Mouse (Mus musculus) bone marrow macrophage, adult 2 months (primary cell): Measurements from ENCODE around the gene Ift122. TPM values are rescaled to one million over a fixed set of nuclear protein-coding genes. Genes with fewer than 3 reads are reported as not detected.
"Not testable (repeated sequence)": the region's sequence is repeated elsewhere in the genome, so short reads cannot be mapped to it uniquely, and the experiment has no call there.

Experiments
- H3K27ac ChIP-seq: 2 replicates; pipeline ENCODE4 v1.5.1; 2012; ENCODE audit warnings: low read depth, low read length; ENCODE audit not compliant: insufficient read depth
- H3K4me1 ChIP-seq: 2 replicates; pipeline ENCODE4 v1.6.1; 2012; ENCODE audit warnings: low read length; ENCODE audit not compliant: control insufficient read depth, insufficient read depth
- H3K4me3 ChIP-seq: 2 replicates; pipeline ENCODE4 v1.5.1; 2012; ENCODE audit warnings: mild to moderate bottlenecking, low read length, moderate library complexity; ENCODE audit not compliant: insufficient read depth
- CTCF ChIP-seq: IDR thresholded peaks from 2 replicates; pipeline ENCODE4 v1.5.1; 2012; ENCODE audit warnings: low read depth, mild to moderate bottlenecking, low read length, moderate library complexity
- POLR2A ChIP-seq: IDR thresholded peaks from 2 replicates; pipeline ENCODE4 v1.6.1; 2012; ENCODE audit warnings: mild to moderate bottlenecking, low read depth, low read length, borderline replicate concordance
- polyA plus RNA-seq: library from polyadenylated mRNA; stranded (reverse); fragments of >200 nt; gene quantifications from 2 replicates; pipeline ENCODE4 v1.2.4, GENCODE M21; 2012; ENCODE audit not compliant: missing spikeins, insufficient read depth, insufficient read length

Gene Ift122
- polyA plus RNA-seq, 1 experiment = 9.3 TPM

GRCm38 (mm10) chr6:115863340-115863841 lies 10.1 kb downstream of the Ift122 start:
- Histone ChIP-seq H3K4me1 (peaks cover 2% of the 10 kb centered on the region; the same call in 1 of the 2 replicates), H3K27ac (no peak overlapping the region), H3K4me3 (no peak overlapping the region)
- TF ChIP-seq POLR2A (no peak), CTCF (no peak)

GRCm38 (mm10) chr6:115865246-115865645 lies 12.0 kb downstream of the Ift122 start:
- Histone ChIP-seq H3K4me1 (no peaks in the 10 kb centered on the region), H3K27ac (no peak overlapping the region), H3K4me3 (no peak overlapping the region)
- TF ChIP-seq CTCF (no peak), POLR2A (no peak)

GRCm38 (mm10) chr6:115867157-115867556 lies 13.9 kb downstream of the Ift122 start:
- H3K4me1 ChIP-seq, H3K4me3 ChIP-seq, H3K27ac ChIP-seq: not testable (repeated sequence)

GRCm38 (mm10) chr6:115871318-115871717 lies 18.0 kb downstream of the Ift122 start:
- not testable (repeated sequence) for H3K27ac ChIP-seq, H3K4me1 ChIP-seq, H3K4me3 ChIP-seq

- TF ChIP-seq POLR2A = no peak
- TF ChIP-seq CTCF = no peak
- Histone ChIP-seq H3K4me1 (peaks cover 15% of the 10 kb centered on the region), H3K4me3 (no peak overlapping the region), H3K27ac (no peak overlapping the region)
Measured at GRCm38 (mm10) chr6:115877239-115877638, 24.0 kb downstream of the Ift122 start.

DNA sequence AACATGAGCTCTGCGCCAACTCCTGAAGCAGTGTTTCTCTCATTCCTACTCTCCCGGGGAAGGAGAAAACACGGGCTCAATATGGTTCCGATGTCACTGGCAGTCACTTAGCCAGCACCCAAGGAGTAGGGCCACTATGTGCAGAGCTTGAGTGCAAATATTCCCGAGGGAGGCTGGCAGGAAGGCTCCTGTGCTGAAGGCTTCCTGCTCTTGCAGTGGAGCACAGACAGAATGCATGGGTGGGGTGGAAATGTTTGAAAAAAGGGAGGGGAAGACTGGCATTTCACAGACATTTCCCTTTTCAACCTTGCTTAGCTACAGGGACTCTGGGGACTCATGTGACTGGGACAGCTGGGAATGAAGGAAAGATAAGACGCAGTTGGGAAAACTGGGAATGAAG lies 25.4 kb downstream of the Ift122 start:
- peaks cover 15% of the 10 kb centered on the region for H3K4me1 ChIP-seq
- no peak overlapping the region for H3K27ac ChIP-seq
- no peak overlapping the region for H3K4me3 ChIP-seq
- TF ChIP-seq POLR2A (no peak), CTCF (no peak)

GRCm38 (mm10) chr6:115879736-115880135 lies 26.5 kb downstream of the Ift122 start:
- H3K27ac ChIP-seq = peak overlapping the region; percentile 8; the same call in 1 of the 2 replicates
- TF ChIP-seq CTCF = no peak
- no peak for TF ChIP-seq POLR2A
- no peak overlapping the region for H3K4me3 ChIP-seq
- H3K4me1 ChIP-seq = peaks cover 15% of the 10 kb centered on the region

GRCm38 (mm10) chr6:115880751-115881150 lies 27.5 kb downstream of the Ift122 start:
- Histone ChIP-seq H3K4me1 (peaks cover 15% of the 10 kb centered on the region), H3K4me3 (no peak overlapping the region), H3K27ac (no peak overlapping the region)
- no peak for TF ChIP-seq CTCF
- TF ChIP-seq POLR2A = no peak

GRCm38 (mm10) chr6:115884018-115884417 lies 30.7 kb downstream of the Ift122 start:
- TF ChIP-seq POLR2A = no peak
- no peak for TF ChIP-seq CTCF

DNA sequence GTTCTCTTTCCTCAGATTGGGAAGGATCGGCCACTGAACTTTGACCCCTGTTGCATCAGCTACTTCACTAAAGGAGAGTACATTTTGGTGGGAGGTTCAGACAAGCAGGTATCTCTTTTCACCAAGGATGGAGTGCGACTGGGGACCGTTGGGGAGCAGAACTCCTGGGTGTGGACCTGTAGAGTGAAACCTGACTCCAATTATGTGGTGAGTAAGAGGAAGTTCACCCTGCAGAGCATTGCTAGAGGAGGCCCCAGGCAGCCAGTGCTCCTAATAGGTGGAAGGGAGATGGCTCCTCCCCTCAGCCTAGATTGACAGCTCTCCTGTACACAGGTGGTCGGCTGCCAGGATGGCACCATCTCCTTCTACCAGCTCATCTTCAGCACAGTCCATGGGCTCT lies 33.6 kb downstream of the Ift122 start:
- no peak overlapping the region for H3K4me3 ChIP-seq
- TF ChIP-seq POLR2A (no peak), CTCF (no peak)
- H3K27ac ChIP-seq = no peak overlapping the region
- H3K4me1 ChIP-seq = peaks cover 8% of the 10 kb centered on the region

More at GRCm38 (mm10) chr6:115884018-115884417, 30.7 kb downstream of the Ift122 start:
- Histone ChIP-seq H3K4me3 (no peak overlapping the region), H3K27ac (no peak overlapping the region), H3K4me1 (peaks cover 21% of the 10 kb centered on the region)

DNA sequence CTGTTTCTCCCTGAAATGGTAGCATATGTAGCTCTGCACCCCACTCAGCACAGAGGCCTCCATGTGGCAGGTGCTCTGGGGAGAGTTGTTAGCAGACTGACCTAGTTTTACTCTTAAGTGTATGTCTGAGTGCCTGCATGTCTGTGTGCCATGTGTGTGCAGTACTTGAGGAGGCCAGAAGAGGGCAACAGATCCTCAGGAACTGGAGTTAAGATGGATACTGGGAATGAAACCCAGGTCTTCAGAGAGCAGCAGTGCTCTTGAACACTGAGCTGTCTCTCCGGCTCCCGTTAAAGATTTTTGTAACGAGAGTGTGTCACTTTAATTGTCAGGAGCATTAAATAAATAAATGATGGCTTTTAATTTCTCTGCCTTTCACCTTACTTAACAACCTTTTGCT lies 35.0 kb downstream of the Ift122 start:
- 0 out of 2 replicates have a peak, but pooled peaks have one; percentile 29 for TF ChIP-seq CTCF
- TF ChIP-seq POLR2A = no peak
- peaks cover 8% of the 10 kb centered on the region for H3K4me1 ChIP-seq
- no peak overlapping the region for H3K27ac ChIP-seq
- H3K4me3 ChIP-seq = no peak overlapping the region
